Mouse (Mus musculus): Measurements from ENCODE around the gene BC048403.
"Not testable (repeated sequence)": the region's sequence is repeated elsewhere in the genome, so short reads cannot be mapped to it uniquely, and the experiment has no call there.

GRCm38 (mm10) chr10:121767295-121767694 is 27.6 kb downstream of the BC048403 start:
- TF ChIP-seq CTCF (IDR thresholded peaks at IDR 0.05; ENCODE audit: low read depth, low read length); GATA1 (IDR thresholded peaks at IDR 0.05; ENCODE audit: borderline replicate concordance, low read length); POLR2AphosphoS5 (IDR thresholded peaks at IDR 0.05; ENCODE audit: insufficient replicate concordance, low read depth, low read length): not testable (repeated sequence)
